Mouse (Mus musculus) heart, embryonic 15.5 days (tissue): Measurements from ENCODE around the gene Wrap73. TPM values are rescaled to one million over a fixed set of nuclear protein-coding genes. Genes with fewer than 3 reads are reported as not detected.

Source experiments
- ATAC-seq: fragments of 200-750 bp; cut with Nextera tagmentation; replicated peaks from 2 replicates; pipeline ENCODE4 v1.8.0; 2017; ENCODE audit warnings: low read depth, moderate TSS enrichment; ENCODE audit not compliant: insufficient number of reproducible peaks, insufficient read depth, low FRiP score
- H3K27ac ChIP-seq: fragments of 300-500 bp; sonication (generic); 2 replicates; pipeline ENCODE4 v1.5.1; 2015; ENCODE audit warnings: mild to moderate bottlenecking, inconsistent platforms
- H3K27me3 ChIP-seq: fragments of 300-500 bp; sonication (generic); 2 replicates; pipeline ENCODE4 v1.6.1; 2015; ENCODE audit warnings: inconsistent platforms
- H3K36me3 ChIP-seq: fragments of 300-500 bp; sonication (generic); 2 replicates; pipeline ENCODE4 v1.6.1; 2015; ENCODE audit warnings: mild to moderate bottlenecking, inconsistent platforms
- H3K4me1 ChIP-seq: fragments of 300-500 bp; sonication (generic); replicated peaks from 2 replicates; pipeline ENCODE4 v1.6.1; 2015; ENCODE audit warnings: inconsistent platforms
- H3K4me2 ChIP-seq: fragments of 300-500 bp; sonication (generic); 2 replicates; pipeline ENCODE4 v1.6.1; 2015; ENCODE audit warnings: inconsistent platforms, mild to moderate bottlenecking, moderate library complexity
- H3K4me3 ChIP-seq: fragments of 300-500 bp; sonication (generic); 2 replicates; pipeline ENCODE4 v1.5.1; 2015; ENCODE audit warnings: mild to moderate bottlenecking, inconsistent platforms
- H3K9ac ChIP-seq: fragments of 300-500 bp; sonication (generic); 2 replicates; pipeline ENCODE4 v1.6.1; 2015; ENCODE audit warnings: mild to moderate bottlenecking, inconsistent platforms
- H3K9me3 ChIP-seq: fragments of 300-500 bp; sonication (generic); replicated peaks from 2 replicates; pipeline ENCODE4 v1.6.1; 2016; ENCODE audit warnings: inconsistent platforms
- WGBS: fragments of 180-500 bp; shearing (Covaris S2); methylation state at CpG from one replicate; pipeline ENCODE4 v1.1.7; 2015; ENCODE audit warnings: mixed read lengths; 5-methylcytosine and 5-hydroxymethylcytosine counted together
- polyA plus RNA-seq: library from polyadenylated mRNA; unstranded; fragments of >200 nt; fragmentation: Nextera tagmentation; extraction: Ambion mirVana; gene quantifications from 2 replicates; pipeline ENCODE4 v1.2.1, GENCODE M21; 2015

The Wrap73 gene
- 19.5 and 25.7 TPM in 2 replicates for polyA plus RNA-seq

DNA sequence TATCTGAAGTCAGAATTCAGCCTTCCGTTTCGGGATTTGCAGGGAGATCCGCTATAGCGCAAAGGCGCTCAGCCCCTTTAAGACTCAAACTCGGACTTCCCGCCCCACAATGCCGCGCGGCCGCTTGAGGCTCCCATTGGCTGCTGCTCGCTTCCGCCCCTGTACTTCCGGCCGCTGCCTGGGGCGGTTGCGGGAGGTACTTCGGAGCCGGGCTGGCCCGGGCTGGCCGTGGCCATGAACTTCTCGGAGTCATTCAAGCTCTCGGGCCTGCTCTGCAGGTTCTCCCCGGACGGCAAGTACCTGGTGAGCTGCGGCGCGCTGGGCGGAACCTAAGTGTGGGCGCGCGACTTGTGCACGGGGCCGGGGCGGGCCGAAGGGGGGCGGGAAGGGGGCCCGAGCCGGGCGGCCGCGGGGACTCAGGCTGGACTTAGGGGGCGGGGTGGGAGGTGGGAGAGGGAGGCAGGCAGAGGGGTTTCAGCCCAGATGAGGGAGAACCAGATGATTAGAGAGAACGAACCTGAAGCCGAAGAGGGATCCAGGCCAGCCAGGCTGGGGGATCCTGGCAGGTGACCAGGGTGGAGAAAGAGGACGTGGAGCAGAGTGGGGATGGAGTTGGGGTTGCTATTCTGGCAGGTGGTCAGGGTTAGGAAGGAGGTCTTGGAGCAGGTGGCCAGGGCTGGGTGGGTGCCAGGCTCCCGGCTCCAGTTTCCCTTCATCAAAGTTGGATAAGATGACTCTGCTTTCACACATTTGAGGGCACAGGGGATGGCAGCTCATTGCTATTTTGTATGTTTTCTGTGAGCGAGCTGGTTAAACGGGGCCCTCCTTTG lies at the start of gene Wrap73:
TSS of gene Wrap73 (plus strand) at position 162 of the 830 bp plus-strand sequence.
- H3K27ac ChIP-seq: peak within 1 kb of the TSS; percentile 85
- no peaks in the 10 kb centered on the region for H3K9me3 ChIP-seq
- 1% methylated on average over 49 of the region's 49 CpGs for WGBS
- H3K4me2 ChIP-seq: peak within 1 kb of the TSS; percentile 82
- no peaks in the 10 kb centered on the region; the same call in 1 of the 2 replicates for H3K36me3 ChIP-seq
- peaks cover 45% of the 10 kb centered on the region for H3K27me3 ChIP-seq
- H3K4me1 ChIP-seq: peaks cover 33% of the 10 kb centered on the region
- ATAC-seq: peak; percentile 91
- H3K4me3 ChIP-seq: peak within 1 kb of the TSS; percentile 88
- peak within 1 kb of the TSS; percentile 85 for H3K9ac ChIP-seq

DNA sequence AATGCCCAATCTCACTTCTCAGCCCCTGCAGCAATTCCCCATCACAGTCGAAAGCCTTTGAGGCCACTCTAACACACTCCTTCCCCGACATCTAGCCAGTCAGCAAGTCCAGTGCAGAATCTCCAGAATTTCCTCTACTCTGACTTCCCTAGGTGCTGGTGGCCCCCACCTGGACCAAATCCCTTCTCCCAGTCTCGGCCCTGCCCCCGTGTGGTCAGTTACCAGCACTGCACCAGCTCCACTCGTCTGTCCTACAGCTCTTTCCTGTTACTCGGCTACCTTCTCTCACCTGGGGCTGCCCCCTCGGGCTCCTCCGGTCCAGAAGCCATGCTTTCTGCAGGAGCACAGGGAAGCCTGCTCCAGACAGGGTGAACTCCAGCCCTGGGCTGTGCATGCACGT lies 49.0 kb upstream of the Wrap73 start:
- no peak overlapping the region for H3K27ac ChIP-seq
- no peak overlapping the region for H3K9ac ChIP-seq
- no peak overlapping the region for H3K4me2 ChIP-seq
- peaks cover 69% of the 10 kb centered on the region for H3K27me3 ChIP-seq
- no peaks in the 10 kb centered on the region for H3K36me3 ChIP-seq
- H3K4me1 ChIP-seq: no peaks in the 10 kb centered on the region
- no peak overlapping the region for H3K4me3 ChIP-seq
- ATAC-seq: no peak
- H3K9me3 ChIP-seq: no peaks in the 10 kb centered on the region
- 20% methylated on average over 9 of the region's 9 CpGs for WGBS

DNA sequence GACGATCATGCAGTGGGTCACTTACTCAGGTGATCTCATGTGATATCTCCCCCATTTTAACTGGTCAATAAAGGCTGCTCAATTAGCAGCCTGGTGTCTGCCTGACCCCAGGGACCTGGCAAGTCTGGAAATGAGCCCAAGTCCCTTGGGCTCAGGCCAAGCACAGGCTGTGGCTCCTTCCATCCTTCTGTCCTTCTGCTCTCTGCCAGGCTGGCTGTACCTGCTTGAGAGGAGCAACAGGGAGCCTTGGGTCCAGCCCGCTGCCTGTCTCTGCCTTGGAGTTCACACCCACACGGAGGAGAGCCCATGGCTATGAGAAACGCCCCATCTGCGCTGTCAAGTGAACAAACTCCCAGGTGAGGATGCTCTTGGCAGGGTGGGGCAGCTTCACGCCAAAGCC lies 46.1 kb upstream of the Wrap73 start:
- Histone ChIP-seq H3K9me3 (no peaks in the 10 kb centered on the region), H3K4me1 (no peaks in the 10 kb centered on the region), H3K4me3 (no peak overlapping the region), H3K36me3 (no peaks in the 10 kb centered on the region), H3K4me2 (no peak overlapping the region), H3K27ac (no peak overlapping the region), H3K27me3 (peaks cover 81% of the 10 kb centered on the region), H3K9ac (no peak overlapping the region)
- 21% methylated on average over 6 of the region's 6 CpGs for WGBS
- no peak for ATAC-seq

DNA sequence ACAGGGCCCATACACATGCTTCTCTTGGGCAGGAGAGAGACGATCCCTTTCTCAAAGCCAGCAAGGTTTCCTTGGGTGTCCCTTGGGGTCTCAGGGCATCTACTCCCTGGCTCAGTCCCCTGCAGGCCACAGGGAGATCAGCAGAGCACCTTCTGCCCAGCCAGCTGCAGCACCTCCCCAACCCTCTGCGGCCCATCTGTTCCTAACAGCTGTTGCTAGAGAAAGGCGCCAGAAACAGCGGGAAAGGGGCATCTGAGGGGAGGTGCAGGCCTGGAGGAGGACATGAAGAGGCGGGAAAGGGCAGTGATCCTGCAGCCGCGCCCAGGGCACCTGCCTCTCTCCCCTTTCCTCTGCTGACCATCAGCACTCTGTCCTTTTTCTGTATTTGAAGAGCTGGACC lies 42.8 kb upstream of the Wrap73 start:
- Histone ChIP-seq H3K4me2 (no peak overlapping the region), H3K36me3 (no peaks in the 10 kb centered on the region), H3K9me3 (no peaks in the 10 kb centered on the region), H3K27ac (no peak overlapping the region), H3K27me3 (peaks cover 86% of the 10 kb centered on the region), H3K4me1 (no peaks in the 10 kb centered on the region), H3K4me3 (no peak overlapping the region), H3K9ac (no peak overlapping the region)
- no peak for ATAC-seq
- WGBS: 32% methylated on average over 7 of the region's 7 CpGs

DNA sequence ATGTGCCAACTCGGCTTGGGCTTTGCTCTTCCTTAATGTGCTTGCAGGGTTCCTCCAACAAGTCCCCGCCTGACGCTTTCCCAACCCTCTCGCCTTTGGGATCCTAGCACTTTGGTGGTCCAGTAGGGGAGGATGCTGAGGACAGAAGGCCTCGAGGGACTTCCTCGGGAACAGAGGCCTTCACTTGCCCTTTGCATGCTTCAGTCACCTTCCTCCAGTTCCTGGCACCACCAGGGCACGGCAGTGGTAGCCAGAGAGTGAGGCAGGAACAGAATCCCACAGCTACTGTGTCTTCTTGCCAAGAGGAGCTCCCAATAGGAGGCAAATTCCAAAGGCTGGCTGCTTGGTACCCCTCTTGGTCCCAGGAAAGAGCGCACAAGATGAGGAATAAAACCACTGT lies 38.8 kb upstream of the Wrap73 start:
- Histone ChIP-seq H3K4me3 (no peak overlapping the region), H3K27ac (no peak overlapping the region), H3K4me2 (no peak overlapping the region), H3K4me1 (peaks cover 3% of the 10 kb centered on the region; the same call in 1 of the 2 replicates), H3K27me3 (peaks cover 68% of the 10 kb centered on the region), H3K9me3 (no peaks in the 10 kb centered on the region), H3K9ac (no peak overlapping the region), H3K36me3 (no peaks in the 10 kb centered on the region)
- no peak for ATAC-seq
- WGBS: 63% methylated on average over 8 of the region's 8 CpGs

DNA sequence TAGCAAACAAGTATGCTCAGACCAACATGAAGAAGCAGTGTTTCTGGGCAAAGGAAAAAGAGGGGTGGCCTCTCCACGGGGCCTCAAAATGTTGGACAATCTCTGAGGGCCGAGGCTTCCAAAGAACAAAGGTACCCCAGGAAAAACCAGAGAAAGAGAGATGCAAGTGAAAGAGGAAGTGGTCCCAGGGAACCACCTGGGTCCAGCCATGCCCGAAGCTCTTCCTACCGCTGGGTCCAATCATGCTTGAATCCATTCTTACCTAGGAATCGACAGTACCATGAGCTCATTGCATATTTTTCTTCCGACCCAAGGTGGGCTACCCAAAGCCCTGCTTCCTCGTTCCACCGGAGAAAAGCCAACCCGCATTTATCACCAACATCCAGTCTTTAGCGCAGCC lies 38.3 kb upstream of the Wrap73 start:
- H3K9ac ChIP-seq: no peak overlapping the region
- ATAC-seq: no peak
- H3K36me3 ChIP-seq: no peaks in the 10 kb centered on the region
- no peak overlapping the region for H3K27ac ChIP-seq
- 81% methylated on average over 10 of the region's 10 CpGs for WGBS
- H3K4me3 ChIP-seq: no peak overlapping the region
- H3K4me1 ChIP-seq: peaks cover 3% of the 10 kb centered on the region; the same call in 1 of the 2 replicates
- peaks cover 64% of the 10 kb centered on the region for H3K27me3 ChIP-seq
- no peak overlapping the region for H3K4me2 ChIP-seq
- no peaks in the 10 kb centered on the region for H3K9me3 ChIP-seq

DNA sequence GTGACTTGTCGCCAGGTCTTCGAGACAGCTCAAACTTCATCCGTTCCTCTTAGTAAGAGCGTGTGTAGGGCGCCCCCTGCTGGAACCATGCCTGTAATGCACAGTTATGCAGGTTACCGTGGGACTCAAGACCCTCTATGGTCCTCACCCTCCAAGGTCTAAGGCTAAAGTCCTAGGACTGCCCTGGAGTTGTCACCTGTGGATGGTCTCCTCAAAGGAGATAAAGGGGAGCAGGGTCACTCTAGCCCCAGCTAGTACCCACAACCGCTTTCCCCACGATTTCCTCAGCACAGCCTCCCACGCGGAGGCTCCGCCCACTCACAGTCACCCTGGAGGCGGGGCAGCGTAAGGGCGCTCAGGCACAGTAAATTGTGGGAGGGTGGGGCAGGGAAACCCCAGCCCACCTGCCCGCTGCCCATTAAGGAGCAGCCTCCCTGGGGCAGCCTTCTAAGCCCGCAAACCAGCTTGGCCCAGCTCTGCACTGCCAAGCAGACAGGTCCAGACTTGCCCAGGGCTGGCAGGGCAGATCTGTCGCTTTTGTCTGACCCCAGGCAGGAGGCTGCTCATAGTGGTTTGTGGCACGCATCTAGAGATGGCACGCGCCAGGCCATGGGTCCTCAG lies 36.7 kb upstream of the Wrap73 start:
- peak overlapping the region; percentile 49 for H3K4me2 ChIP-seq
- no peak overlapping the region for H3K27ac ChIP-seq
- peaks cover 58% of the 10 kb centered on the region for H3K27me3 ChIP-seq
- 31% methylated on average over 20 of the region's 20 CpGs for WGBS
- H3K4me1 ChIP-seq: peaks cover 3% of the 10 kb centered on the region; the same call in 1 of the 2 replicates
- H3K9ac ChIP-seq: no peak overlapping the region
- H3K9me3 ChIP-seq: no peaks in the 10 kb centered on the region
- H3K4me3 ChIP-seq: 0 out of 2 replicates have a peak overlapping the region, but pooled peaks have one; percentile 12
- ATAC-seq: peak; percentile 61; the same call in 1 of the 2 replicates
- no peaks in the 10 kb centered on the region for H3K36me3 ChIP-seq

DNA sequence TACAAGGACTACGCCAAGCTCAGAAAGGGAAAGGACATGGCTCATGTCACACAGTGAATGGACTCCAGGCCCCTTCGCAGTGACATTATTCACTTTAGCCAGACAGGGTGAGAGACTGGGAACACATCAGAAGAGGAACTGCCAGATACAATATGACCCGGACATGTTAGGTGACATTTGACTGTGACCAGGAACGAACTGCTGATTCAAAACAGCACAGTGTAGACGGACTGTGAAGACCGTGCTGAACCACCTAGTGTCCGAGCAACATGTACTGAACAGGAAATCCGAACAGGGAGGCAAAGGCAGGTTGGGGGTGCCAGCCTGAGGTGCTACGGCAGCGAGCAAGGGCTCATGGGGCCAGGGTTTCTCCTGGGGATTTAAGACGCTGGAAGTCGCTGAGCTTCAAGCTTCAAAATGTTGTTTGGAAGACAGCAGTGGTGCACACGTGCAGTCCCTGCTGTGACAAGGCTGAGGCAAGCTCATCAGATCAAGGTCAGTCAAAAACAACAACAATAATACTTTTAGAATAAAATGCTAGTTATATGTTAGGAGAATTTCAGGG lies 35.6 kb upstream of the Wrap73 start:
- Histone ChIP-seq H3K4me2 (no peak overlapping the region), H3K27ac (no peak overlapping the region), H3K4me3 (no peak overlapping the region), H3K4me1 (peaks cover 3% of the 10 kb centered on the region; the same call in 1 of the 2 replicates), H3K9ac (no peak overlapping the region), H3K9me3 (no peaks in the 10 kb centered on the region), H3K36me3 (no peaks in the 10 kb centered on the region), H3K27me3 (peaks cover 61% of the 10 kb centered on the region)
- no peak for ATAC-seq
- WGBS: 70% methylated on average over 13 of the region's 13 CpGs

DNA sequence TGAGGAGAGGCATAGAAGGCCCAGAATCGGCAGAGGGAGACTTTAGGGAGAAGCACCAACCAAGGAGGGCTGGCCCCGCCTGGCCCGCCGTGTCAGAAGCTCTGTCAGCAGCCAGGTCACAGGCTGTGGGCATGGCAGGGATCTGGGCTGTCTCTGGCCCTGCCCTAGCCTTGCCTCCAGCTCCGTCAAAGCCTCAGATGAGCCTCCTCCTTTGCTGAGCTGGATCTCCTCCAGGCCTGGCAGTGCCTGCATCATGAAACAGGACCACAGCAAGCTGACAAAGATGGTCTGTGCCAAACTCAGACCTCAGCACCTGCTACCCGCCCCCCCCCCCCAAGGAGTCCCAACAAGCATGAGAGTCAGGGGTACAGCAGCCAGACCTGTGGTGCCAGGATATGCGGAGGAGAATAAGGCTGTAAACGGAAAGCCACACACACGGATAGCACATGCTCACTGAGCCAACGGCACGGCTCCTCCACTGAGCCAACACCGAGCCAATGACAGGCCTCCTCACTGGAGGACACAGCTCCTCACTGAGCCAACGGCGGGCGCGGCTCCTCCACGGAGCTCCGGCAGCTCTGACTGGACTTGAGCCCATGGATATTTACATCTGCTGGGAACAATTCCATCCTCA lies 32.8 kb upstream of the Wrap73 start:
- H3K4me1 ChIP-seq: peaks cover 3% of the 10 kb centered on the region; the same call in 1 of the 2 replicates
- 46% methylated on average over 18 of the region's 18 CpGs for WGBS
- peaks cover 46% of the 10 kb centered on the region for H3K27me3 ChIP-seq
- H3K27ac ChIP-seq: no peak overlapping the region
- no peaks in the 10 kb centered on the region for H3K36me3 ChIP-seq
- no peak overlapping the region for H3K4me3 ChIP-seq
- H3K4me2 ChIP-seq: no peak overlapping the region
- no peak for ATAC-seq
- H3K9me3 ChIP-seq: no peaks in the 10 kb centered on the region
- H3K9ac ChIP-seq: no peak overlapping the region

DNA sequence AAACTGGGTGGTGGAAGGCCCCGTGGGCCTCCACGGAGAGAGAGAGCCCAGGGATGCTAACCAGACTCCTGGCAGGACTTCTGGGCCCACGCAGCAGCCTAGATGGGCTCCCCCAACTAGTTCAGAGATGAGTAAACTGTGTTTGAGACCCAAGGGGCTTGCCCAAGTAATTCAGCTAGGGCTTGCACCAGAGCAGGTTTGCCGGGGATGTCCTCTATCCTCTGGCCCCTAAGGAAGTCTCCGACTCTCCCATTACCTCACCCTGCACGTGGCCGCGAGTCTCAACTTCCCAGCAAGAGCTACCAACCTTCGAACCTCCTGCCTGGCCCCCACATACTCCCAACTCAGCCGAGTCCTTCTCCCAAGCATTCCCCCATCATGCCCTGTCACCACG lies 32.3 kb upstream of the Wrap73 start:
- H3K27ac ChIP-seq: no peak overlapping the region
- no peaks in the 10 kb centered on the region for H3K36me3 ChIP-seq
- H3K9me3 ChIP-seq: no peaks in the 10 kb centered on the region
- H3K27me3 ChIP-seq: peaks cover 41% of the 10 kb centered on the region
- H3K4me2 ChIP-seq: no peak overlapping the region
- no peak overlapping the region for H3K4me3 ChIP-seq
- no peak overlapping the region for H3K9ac ChIP-seq
- H3K4me1 ChIP-seq: peaks cover 3% of the 10 kb centered on the region; the same call in 1 of the 2 replicates
- ATAC-seq: no peak
- 69% methylated on average over 11 of the region's 11 CpGs for WGBS

DNA sequence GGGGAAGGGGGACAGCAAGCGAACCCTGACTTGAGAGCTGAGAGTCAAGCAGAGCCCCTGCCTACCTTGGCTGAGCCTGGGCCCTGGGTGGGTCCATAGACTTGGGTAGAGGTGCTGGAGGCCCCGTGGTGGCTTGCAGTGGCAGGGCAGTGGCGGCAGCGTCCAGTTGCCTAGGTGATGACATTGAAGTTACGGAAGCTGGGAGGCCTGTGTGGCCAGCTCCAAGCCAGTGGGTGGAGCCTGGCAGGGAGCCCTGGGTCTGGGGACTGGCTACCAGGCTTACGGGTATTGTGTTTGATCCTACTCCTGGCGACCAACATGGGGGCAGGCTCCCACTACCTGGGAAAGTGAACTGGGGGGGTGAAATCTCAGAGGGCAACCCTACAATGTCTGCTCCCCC lies 25.8 kb upstream of the Wrap73 start:
- Histone ChIP-seq H3K27ac (no peak overlapping the region), H3K27me3 (peaks cover 12% of the 10 kb centered on the region; the same call in 1 of the 2 replicates), H3K4me3 (no peak overlapping the region), H3K9me3 (no peaks in the 10 kb centered on the region), H3K4me2 (no peak overlapping the region), H3K9ac (no peak overlapping the region), H3K4me1 (no peaks in the 10 kb centered on the region), H3K36me3 (no peaks in the 10 kb centered on the region)
- ATAC-seq: no peak
- 40% methylated on average over 7 of the region's 7 CpGs for WGBS
